Mouse (Mus musculus) adrenal gland, postnatal 14 days (tissue): ENCODE data around the gene Gm10638. TPM values are rescaled to one million over a fixed set of nuclear protein-coding genes. Genes with fewer than 3 reads are reported as not detected.

ENCODE experiments used
- DNase-seq: peaks from one replicate; pipeline ENCODE4 v3.0.0; 2021; ENCODE audit warnings: mixed read lengths
- long read RNA-seq, 2 experiments: library from polyadenylated mRNA; stranded (forward); transcript quantifications; one replicate each; pipeline ENCODE4 v2.0.0; 2021
- total RNA-seq: library from RNA; stranded (reverse); gene quantifications from 2 replicates; pipeline ENCODE4 v1.2.3, GENCODE M21; 2021

The Gm10638 gene
- 2.7 and 4.4 TPM in 2 replicates for total RNA-seq
- long read RNA-seq, experiment 1, transcript Gm10638-201 (1 exons, 905 nt): major isoform, 8 of 8 reads
- long read RNA-seq, experiment 1, partial matches to known transcripts: 0 of 8 reads
- long read RNA-seq, experiment 1, other reads (novel, unspliced or antisense): 0 of 8 reads
- long read RNA-seq, experiment 2, transcript Gm10638-201 (1 exons, 905 nt): major isoform, 6 of 6 reads
- long read RNA-seq, experiment 2, partial matches to known transcripts: 0 of 6 reads
- long read RNA-seq, experiment 2, other reads (novel, unspliced or antisense): 0 of 6 reads

DNA sequence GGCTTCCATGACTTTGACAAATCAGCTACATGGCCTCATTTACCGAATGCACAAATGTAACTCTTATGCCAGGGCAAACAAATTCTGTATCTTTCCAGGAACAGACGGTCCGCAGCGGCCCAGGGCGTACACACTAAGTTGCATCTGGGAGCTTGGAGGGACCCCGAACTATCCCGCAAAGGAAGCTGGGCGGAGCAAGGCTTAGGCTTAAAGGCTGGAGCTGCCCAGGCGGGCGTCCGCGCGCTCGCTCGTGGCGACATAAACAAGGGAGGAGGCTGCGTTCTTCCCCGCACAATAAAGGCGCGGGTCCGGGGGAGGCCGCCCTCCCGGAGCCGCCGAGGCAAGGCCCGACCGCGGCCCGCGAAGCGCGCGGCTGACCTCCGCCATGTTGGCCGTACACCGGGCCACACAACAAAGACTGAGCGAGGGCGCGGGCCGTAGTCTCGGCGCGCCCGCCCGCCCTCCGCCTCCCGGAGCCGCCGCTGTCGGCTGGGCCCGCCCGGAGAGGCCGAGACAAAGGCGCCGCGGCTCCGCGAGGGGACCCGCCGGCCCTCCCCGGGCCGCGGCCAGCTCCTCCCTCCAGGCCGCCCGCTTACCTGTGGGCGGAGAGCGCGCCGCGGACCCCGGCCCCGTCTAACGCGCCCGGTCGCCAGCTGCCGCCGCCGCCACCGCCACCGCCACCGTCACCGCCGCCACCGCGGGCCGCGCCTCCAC lies at the start of gene Gm10638, which contains the start of gene Siah1a:
Gm10638 (plus strand) TSS at position 479 of the 714 bp plus-strand sequence.
Siah1a (minus strand) TSS at position 714 of the 714 bp plus-strand sequence.
- peak; percentile 78 for DNase-seq

DNA sequence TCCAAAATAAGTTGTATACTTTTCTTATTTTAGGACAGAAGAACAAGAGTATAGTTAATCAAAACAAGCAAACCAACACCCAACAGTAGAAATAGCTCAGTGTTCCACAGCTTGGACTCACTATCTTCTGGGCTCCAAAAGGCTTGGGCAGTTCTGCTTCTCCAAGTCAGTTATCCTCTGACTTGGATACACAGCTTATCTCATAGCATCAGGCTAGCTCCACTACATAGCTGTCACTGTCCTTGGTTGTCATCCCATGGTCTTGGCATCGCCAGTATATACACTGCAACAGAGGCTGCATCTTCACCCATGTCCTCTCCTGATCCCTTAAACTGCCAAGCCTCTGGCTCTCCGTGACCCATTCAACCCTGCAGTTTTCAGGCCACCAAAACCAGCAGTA lies 49.8 kb upstream of the Gm10638 start:
- no peak for DNase-seq

DNA sequence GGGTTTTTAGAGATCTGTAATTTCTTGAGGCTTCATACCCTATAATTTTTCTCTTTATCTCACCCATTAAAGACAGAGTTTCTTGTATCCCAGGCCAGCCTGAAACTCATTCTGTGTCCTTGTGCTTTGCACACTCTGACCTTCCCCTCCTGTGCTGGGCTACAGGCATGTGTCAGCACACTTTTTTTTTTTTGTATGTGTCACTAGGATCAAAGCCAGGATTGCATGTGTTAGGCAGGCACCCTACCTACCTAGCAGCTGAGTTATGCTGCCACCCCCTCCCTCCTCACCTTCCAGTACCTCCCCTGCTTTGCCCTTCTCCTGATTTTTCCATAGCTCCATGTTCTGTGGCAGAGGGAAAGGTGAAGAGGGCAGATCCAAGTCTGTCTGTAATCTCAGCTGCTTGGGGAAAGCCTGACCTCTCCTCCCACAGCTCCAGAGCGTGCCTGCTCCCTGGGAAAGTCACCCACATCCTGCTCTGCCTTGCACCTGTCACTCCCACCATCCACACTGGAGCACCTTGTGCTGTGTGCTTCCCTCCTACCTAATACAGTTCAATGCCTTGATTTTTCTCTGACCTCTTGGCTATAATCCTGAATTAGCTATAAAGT lies 46.6 kb upstream of the Gm10638 start:
- peak; percentile 54 for DNase-seq

DNA sequence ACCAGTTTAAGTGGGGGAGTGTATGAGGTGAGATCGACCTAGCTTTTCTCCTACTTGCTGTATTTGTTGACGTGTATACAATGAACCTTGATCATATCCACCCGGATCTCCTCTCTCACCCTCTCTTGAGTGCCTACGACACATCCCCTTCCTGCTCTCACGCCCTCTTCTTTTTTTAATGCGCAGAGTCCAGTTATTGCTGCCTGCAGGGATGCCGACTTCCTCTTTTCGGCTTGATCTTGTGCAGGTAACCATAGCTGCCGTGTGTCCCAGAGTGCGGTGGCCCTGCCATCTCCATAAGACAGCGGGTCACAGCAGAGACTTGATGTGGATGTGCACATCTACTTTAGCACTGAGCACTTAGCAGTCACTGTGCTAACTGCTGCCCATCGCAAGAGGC lies 46.0 kb upstream of the Gm10638 start:
- no peak for DNase-seq

DNA sequence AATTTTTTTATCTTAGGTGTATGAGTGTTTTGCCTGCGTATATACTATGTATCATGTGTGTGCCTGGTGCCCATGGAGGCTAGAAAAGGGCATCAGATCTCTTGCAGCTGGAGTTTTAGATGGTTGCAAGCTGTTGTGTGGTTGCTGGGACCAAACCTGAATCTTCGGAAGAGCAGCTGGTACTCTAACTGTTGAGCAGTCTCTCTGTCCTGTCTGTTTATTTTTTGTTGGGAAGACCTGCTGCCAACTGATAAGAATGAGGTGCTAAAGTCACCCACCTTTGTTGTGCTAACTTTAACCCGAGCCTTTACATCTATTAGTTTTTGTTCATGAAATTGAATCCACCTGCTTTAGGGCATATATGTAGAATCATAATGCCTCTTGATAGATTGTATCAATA lies 43.0 kb upstream of the Gm10638 start:
- DNase-seq: no peak

DNA sequence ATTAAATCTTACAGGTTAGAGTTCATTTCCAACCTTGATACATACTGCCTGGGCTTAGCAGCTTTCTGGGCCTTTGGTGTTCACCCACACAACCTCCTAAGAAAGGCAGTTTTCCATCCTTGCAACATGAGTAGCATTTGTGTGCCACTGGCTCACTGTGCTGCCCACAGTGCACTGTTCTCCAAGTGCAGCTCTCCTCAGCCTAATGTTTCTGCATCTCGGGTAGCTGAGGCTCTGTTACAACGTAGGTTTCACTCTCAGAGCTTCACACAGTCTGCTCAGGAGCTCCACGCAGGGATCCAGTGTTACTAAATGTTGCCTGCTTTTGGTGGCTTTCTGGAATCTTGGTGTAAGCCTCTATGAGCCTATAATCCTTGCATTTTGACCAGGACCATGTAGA lies 40.2 kb upstream of the Gm10638 start:
- no peak for DNase-seq

DNA sequence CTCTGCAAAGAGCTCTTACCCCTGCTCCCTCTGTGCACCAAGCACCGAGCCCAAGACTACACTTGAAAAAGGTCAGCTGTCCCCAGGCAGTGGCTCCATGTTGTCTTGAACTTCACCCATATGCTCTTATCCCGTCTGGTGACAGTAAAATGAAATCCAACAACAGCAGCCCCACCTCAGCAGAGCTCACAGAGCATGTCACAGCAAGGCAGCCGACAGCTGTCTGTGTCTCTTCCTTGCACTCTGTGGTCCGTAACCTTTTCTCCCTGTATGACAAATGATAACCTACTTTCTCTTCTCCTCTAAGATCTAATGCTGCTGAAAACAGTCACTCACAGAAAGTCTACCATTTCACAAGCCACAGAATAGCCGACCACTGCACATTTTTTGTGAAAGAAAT lies 38.7 kb upstream of the Gm10638 start:
- no peak for DNase-seq

DNA sequence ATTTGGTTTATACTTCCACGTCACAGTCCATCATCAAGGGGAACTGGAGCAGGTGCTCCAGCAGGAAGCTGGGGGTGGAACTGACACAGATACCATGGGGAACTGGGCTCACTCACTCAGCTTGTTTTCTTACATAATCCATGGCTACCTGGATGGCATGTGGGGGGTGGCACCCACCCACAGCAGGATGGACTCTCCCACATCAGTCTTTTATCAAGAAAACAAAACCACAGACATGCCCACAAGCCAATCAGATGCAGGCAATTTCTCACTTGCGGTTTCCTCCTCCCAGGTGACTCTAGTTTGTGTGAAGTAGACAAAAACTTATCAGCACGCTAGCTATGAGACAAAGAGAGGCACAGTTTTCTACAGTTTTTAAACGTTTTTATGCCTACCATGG lies 37.6 kb upstream of the Gm10638 start:
- DNase-seq: no peak

DNA sequence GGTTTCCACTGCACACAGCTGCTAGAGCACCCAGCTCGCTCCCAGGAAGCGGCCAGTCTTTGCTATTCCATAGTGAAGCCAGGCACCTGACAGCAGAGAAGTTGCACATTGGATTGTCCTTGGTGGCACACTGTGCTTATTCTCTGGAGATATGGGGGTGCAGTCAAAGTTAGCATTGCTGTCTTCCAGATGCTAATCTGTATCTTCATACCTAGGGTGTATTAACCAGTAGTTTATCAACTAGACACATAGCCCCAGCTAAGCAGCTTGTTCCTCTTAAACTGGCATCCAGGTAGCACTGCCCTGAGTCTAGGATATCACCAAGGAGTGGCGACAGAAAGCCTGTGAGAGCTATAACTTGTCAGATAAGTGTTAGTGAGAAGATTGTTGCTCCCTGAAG lies 32.9 kb upstream of the Gm10638 start:
- no peak for DNase-seq

DNA sequence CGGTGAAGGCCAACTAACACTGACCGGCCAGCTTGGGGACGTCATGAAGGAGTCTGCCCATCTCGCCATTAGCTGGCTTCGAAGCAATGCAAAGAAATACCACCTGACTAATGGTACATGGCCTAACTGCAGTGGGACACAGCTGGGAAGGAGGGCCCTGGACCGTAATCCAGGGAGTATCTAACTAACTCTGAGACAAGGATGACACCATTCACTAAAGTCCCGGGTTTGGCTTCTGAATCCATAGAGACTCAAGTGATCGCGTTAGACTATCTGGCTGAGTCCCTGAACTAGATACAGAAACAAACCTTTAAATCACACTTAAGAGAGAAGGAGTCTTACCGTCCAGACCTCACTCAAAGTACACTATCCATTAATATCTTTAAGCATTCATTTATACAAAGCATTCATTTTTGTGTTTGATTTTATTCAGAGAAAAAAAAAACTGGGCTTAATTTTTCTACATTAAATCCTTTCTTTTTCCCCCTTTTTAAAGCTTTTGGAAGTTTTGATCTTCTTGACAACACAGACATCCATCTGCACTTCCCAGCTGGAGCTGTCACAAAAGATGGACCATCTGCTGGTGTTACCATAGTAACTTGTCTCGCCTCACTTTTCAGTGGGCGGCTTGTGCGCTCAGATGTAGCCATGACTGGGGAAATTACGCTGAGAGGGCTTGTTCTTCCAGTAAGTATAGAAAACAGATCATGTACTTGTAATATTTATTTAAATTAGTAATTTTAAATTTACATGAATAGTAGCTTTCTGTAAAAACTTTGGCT lies 31.9 kb upstream of the Gm10638 start:
- DNase-seq: no peak

DNA sequence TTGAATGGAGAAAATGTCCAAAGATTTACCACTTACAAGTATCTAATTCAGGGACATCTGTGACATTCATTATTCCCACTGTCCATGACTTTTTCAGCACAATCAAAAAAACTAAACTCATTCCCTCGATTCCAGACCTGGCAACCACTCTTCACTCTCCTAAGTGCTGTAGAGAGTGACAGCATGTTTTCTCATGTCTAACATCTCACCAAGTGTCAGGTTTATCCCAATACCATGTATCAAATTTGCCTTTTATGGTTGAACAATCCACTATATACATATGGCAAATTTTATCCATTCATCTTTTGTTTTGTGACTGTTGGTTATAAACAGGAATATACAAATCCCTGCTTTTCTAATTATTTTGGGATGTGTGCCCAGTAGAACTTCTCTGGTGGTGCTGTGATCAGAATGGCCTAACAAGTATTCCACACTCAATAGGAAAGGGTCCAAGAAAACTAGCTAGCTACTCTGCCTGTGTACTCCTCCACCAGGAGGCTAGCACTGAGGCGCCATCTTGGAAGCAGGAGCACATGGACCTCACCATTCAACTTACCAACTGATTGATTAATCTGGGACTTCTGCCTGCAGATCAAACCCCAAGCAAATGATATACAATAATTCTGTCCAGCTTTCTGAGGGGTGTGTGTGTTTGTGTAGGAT lies 27.0 kb upstream of the Gm10638 start:
- DNase-seq: no peak

DNA sequence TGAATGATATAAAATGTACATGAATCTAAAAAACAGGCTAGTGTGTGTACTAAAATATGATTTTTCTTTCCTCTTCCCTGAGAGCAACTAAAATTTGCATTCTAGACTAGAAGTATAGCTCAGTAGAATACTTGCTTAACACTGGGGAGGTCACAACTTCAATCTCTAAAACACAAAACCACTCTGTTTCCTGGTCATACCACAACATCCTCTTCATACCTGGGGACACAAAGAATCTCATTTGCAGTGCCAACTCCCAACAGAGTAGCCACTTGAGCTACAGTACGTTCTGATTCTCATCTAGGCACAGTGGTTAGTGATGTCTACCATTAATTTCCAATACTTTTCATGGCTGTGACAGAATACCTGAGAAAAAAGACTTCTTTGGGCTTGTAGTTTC lies 26.1 kb upstream of the Gm10638 start:
- DNase-seq: no peak

DNA sequence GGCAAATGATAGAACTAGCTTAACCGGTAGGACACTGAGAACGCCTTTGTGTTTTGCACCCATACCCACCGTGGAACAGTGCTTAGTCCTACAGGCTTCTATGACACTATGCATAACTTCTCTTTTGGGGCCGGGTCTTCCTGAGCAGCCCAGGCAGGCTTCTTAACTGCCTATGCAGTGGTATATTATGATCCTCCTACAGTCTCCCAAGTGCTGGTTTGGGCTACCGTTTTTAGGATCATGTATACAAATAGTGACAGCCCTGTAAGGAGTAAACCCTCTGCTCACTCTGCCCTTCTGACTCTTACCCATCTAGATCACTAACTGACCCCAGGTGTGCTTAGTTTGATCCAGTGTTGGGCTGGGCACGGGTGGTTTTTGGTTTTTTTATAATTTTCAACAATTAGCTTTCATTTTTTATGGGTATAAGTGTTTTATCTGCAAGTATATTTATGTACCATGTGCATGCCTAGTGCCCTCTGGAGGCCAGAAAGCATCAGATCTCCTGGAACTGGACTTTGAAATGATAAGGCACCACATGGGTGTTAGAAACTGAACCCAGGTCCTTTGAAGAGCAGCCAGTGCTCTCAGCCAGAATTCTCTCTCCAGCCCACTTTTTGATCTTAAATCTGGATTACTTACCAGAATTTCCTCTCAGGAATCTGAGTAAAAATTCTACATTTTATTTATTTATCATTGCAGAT lies 24.6 kb upstream of the Gm10638 start:
- no peak for DNase-seq

DNA sequence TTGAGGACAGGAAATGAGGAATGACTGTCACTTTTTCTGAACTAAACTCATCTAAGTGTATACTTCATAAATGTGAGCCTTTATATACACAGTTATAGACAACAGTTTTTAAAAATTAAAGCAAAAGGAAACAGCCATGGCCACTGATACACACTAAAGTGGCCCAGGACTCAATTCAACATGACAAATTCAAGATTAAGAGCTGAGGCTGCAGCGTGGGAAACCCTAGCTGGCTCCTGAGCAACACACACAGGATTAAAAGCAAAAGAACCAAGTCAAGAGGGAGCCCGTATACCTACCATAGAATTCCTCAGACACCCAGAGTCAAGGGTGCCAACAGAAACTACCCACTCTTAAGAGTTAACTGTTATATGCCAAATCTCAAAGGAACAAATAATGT lies 24.0 kb upstream of the Gm10638 start:
- DNase-seq: no peak

DNA sequence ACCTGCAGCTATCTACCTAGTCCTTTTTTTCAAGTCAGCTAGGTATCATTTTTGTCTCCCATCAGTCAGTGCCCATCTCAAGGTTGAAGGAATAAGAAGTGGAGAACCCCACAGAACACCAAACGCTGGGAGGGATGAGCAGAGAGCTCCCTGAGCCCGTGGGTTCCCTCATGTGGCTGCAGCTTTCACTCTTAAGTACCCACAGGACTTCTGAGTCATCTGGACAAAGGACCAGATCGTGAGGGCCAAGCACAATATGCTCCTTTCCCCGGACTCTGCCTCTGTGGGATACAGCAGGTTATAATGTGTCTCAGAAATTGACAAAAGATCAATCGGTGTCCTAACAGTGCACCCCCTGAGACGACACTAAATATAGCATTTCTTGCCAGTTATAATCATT lies 18.5 kb upstream of the Gm10638 start:
- no peak for DNase-seq

DNA sequence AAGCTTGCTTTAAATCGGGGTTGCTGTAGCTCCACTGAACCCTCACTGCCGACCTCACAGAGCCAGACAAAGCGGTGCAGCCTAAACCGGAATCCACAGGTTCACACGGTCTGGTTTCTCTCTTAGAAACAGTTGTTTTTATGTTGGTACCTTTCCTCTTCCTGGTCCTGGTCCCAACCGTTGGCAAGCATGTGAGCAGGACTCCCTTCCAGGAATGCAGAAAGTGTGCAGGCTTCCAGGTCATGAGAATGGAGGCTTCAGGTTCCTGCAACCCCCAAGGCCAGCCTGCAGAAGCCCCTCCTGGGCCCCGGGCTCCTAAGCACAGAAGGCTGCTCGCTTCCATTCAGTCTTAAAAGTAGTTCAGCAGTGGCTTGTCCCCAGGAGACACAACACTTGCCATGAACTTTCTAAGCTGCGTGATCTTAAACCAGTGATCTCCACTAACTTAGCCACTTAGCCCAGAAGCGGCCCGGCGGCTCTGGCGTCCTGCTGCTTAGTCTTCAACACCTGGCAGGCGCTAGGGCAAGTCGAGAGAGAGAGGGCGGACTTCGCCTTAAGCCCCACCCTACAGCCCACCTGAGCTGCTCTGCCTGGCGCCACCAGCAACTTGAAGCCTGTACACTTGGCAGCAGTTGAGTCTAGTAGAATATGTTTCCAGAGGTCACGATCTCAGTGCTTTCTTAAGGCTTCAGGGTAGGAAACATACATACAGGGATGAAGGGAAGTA lies 17.1 kb upstream of the Gm10638 start:
- DNase-seq: no peak

DNA sequence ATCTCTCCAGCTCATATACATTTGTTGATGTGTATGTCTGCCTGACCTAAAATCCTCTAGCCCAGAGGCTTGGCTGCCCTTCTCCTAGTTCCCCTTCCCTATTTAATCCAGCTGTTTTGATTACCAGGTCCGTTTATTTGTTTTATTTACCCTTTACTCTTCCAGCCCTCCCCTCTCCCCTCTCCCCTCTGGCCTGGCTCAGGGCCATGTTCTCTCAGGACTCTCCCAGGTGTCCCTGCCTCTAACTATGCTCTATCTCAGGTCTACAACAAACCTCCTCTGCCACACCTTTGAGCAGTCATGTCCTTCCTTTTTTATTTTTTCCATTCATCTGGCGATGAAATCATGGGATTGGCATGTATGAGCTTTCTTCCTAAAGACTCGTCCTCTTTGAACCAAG lies 15.2 kb upstream of the Gm10638 start:
- no peak for DNase-seq

DNA sequence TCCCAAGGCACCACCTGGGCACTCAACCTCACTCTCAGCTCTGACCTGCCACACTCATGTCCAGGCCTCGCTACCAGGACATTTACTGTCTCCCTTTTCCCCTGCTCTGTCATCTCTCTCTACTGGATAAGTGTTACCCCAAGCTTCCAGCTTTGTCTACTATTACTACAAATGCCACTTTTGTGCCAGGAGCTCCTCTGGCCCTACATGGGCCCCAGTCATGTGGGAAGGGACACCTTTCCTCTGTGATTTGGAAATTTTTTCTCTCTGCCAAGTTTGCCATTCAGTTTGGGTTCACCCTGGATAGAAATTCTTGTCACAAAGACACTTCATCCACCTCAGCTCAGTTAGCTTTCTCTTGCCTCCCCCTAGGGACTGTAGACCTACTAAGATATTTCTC lies 14.6 kb upstream of the Gm10638 start:
- no peak for DNase-seq

DNA sequence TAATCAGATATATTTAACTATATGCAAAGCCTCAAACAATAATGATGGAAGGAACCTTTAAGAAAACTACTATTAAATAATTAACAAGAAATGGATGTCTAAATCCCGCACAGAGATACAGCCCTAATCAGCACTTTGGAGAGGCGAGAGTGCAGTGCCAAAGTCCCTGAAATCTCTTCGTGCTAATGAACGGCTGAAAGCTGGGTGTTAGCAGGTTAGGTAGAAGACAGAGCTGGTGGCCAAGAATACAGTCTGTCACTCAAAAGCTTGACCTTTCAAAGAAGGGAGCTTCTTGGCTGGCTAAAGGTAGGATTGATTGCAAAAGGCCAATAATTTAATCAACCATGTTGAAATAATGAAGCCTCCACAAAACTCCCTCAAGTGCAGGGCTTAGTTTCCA lies 11.3 kb upstream of the Gm10638 start:
- no peak for DNase-seq

DNA sequence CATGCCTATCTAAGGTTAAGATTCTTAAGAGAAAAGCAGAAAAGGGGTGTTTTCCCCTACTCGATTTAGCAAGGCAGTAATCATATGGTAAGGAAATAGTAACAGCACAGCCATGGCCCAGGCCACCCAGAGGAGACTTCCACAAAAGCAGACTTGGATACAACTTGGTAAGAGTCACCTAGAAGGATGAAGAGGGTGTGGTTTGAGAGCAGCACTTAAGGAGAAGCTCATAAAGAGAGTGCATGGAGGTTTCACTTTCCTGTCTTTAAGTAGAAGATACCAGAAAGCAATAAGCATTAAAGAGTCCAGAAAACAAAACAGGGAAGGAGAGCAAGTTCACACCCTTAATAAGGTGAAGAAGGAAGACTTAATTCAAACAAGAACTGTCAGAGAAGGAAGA lies 10.5 kb upstream of the Gm10638 start:
- no peak for DNase-seq
